Mouse (Mus musculus): Measurements from ENCODE around the gene Adamts16. TPM values are rescaled to one million over a fixed set of nuclear protein-coding genes. Genes with fewer than 3 reads are reported as not detected.

Adamts16 gene
- polyA plus RNA-seq, 1 experiment from 2014 or later, result 2.0 TPM

DNA sequence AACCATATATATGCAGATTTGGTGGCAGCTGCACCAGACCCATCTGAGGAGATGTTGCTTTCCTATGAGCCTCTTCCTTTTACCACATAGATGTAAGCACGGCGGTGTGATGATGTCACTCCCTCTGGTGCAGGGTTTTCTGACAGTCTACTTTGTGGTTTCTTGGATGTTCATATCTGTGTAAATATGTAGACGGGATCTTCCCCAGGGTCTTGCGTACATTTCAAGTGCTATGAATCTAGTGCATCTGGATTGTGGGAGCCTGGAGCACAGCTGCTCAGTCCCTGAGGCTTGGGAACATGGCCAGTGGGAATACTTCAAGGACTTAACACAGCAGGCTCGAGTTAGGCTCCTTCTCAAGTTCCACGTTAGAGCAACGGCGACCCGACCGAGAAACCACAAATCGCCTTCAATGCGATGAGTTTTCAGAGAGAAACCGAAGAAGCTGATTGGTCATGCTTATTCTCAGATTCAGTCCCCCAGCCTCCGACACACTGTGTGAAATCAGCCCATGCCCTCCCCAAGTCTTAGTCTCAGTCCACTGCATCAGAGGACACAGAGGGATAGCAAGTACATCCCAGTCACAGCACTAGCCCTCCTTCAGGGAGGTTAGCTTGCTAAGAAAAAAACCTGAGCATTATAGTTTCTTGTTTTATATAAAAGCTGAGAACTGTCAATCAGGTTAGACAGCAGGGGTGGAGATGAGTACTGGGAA lies 95.2 kb downstream of the Adamts16 start:
- Histone ChIP-seq H3K4me2 (no peak overlapping the region), H3K9ac (no peak overlapping the region)

GRCm38 (mm10) chr13:70744416-70745038 lies 97.1 kb downstream of the Adamts16 start:
- no peaks in the 10 kb centered on the region for H3K27me3 ChIP-seq
- ATAC-seq (ENCODE audit: insufficient number of reproducible peaks, low FRiP score, low TSS enrichment, low read depth), result no peak
- no peak overlapping the region for H3K4me3 ChIP-seq
- H3K9ac ChIP-seq, result no peak overlapping the region
- H3K27ac ChIP-seq, result no peak overlapping the region
- peaks cover 13% of the 10 kb centered on the region for H3K4me1 ChIP-seq
- 56% methylated on average over 5 of the region's 5 CpGs for WGBS
- no peaks in the 10 kb centered on the region for H3K36me3 ChIP-seq
- H3K9me3 ChIP-seq, result no peaks in the 10 kb centered on the region
- H3K4me2 ChIP-seq, result no peak overlapping the region

More for the DNA sequence above, 95.2 kb downstream of the Adamts16 start:
- no peaks in the 10 kb centered on the region for H3K27me3 ChIP-seq
- no peak overlapping the region for H3K27ac ChIP-seq
- H3K36me3 ChIP-seq, result no peaks in the 10 kb centered on the region
- H3K4me3 ChIP-seq, result no peak overlapping the region
- ATAC-seq (ENCODE audit: insufficient number of reproducible peaks, low FRiP score, low TSS enrichment, low read depth), result no peak
- peaks cover 2% of the 10 kb centered on the region; the same call in 1 of the 2 replicates for H3K4me1 ChIP-seq
- H3K9me3 ChIP-seq, result no peaks in the 10 kb centered on the region
- WGBS, result 54% methylated on average over 14 of the region's 14 CpGs

GRCm38 (mm10) chr13:70742693-70743092 lies 98.9 kb downstream of the Adamts16 start:
- Histone ChIP-seq H3K9ac (no peak overlapping the region), H3K27me3 (no peaks in the 10 kb centered on the region), H3K27ac (no peak overlapping the region), H3K9me3 (no peaks in the 10 kb centered on the region), H3K4me3 (no peak overlapping the region), H3K36me3 (no peaks in the 10 kb centered on the region), H3K4me2 (no peak overlapping the region), H3K4me1 (peaks cover 13% of the 10 kb centered on the region)
- no peak for ATAC-seq (ENCODE audit: insufficient number of reproducible peaks, low FRiP score, low TSS enrichment, low read depth)
- WGBS, result 83% methylated on average over 4 of the region's 4 CpGs

DNA sequence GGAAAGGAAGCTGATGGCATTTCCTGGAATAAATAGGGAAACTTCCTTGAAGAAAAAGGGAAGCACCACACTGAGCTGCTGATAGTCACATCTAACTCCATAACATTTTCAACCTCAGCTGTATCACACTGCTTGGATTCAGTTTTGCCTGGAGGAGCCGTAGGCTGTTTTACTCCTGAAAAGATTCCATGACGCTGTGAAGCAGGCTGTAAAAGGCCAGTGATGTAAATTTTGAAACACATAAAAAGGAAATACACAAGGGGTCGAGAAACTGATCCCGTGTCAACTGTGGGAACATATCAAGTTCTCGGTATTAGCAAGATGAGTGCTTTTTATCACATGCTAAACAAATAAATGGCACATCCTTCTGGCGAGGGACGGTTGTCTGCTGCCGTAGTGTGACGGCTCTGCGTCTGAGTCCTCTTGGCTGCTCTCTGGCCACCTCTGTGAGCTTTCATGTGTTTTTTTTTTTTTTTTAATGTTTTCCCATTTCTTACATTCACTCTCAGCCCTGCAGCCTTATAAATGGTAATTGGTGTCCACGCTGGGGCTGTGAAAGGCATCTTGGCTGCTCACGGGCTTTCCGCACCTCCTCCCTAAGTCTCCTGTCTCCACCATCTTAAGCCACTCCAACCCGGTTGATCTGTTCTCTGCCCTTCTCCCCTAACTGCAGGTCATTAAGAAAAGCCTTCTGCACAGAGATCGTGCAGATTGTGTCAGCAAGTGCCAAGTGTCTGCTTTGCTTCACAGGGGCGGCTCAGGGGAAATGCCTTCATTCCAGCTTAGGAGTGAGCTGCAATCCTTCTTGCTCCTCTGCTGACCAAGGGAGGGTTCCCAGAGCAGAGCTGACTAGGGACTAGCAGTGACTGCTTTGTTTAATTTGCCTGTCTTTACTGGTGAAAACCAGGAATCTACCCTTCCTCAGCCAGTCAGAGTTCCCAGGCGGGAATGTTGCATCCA lies 101.0 kb downstream of the Adamts16 start:
- 0 out of 2 replicates have a peak overlapping the region, but pooled peaks have one; percentile 5 for H3K4me2 ChIP-seq
- no peaks in the 10 kb centered on the region for H3K36me3 ChIP-seq
- no peaks in the 10 kb centered on the region for H3K27me3 ChIP-seq
- H3K9me3 ChIP-seq, result no peaks in the 10 kb centered on the region
- WGBS, result 21% methylated on average over 17 of the region's 17 CpGs
- no peak overlapping the region for H3K4me3 ChIP-seq
- H3K9ac ChIP-seq, result no peak overlapping the region
- H3K27ac ChIP-seq, result peak overlapping the region; percentile 17; the same call in 1 of the 2 replicates
- peak; percentile 74 for ATAC-seq (ENCODE audit: insufficient number of reproducible peaks, low FRiP score, low TSS enrichment, low read depth)
- peaks cover 26% of the 10 kb centered on the region for H3K4me1 ChIP-seq

DNA sequence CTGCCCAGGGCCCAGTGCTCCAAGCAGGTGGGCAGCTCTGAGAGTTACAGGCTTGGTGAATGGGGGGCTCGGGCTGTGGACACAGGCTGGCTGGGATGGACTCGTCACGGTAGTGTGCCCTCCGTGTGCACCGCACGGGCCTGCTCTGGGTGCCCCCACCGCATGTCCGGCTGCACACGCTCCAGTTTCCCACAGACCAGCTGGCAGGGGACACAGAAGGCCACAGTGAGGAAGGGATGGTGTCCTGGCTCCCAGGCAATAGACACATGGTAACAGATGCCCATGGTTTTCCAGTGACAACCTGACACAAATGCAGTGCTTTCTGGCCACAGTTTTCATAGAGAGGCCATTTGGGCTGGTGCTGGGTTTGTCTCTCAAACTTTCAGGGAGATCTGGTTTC lies 102.8 kb downstream of the Adamts16 start:
- Histone ChIP-seq H3K4me2 (no peak overlapping the region), H3K4me3 (no peak overlapping the region), H3K36me3 (no peaks in the 10 kb centered on the region), H3K4me1 (peaks cover 32% of the 10 kb centered on the region), H3K27me3 (no peaks in the 10 kb centered on the region), H3K9ac (no peak overlapping the region), H3K27ac (no peak overlapping the region), H3K9me3 (no peaks in the 10 kb centered on the region)
- WGBS, result 94% methylated on average over 9 of the region's 9 CpGs
- ATAC-seq (ENCODE audit: insufficient number of reproducible peaks, low FRiP score, low TSS enrichment, low read depth), result no peak

- WGBS, result 42% methylated on average over 4 of the region's 4 CpGs
- no peak overlapping the region for H3K27ac ChIP-seq
- H3K9ac ChIP-seq, result no peak overlapping the region
- H3K9me3 ChIP-seq, result no peaks in the 10 kb centered on the region
- H3K4me2 ChIP-seq, result no peak overlapping the region
- H3K4me3 ChIP-seq, result no peak overlapping the region
- no peaks in the 10 kb centered on the region for H3K27me3 ChIP-seq
- no peak for ATAC-seq (ENCODE audit: insufficient number of reproducible peaks, low FRiP score, low TSS enrichment, low read depth)
- H3K4me1 ChIP-seq, result peaks cover 37% of the 10 kb centered on the region
- H3K36me3 ChIP-seq, result no peaks in the 10 kb centered on the region
These were observed 105.2 kb downstream of the Adamts16 start for GRCm38 (mm10) chr13:70736409-70736808.

DNA sequence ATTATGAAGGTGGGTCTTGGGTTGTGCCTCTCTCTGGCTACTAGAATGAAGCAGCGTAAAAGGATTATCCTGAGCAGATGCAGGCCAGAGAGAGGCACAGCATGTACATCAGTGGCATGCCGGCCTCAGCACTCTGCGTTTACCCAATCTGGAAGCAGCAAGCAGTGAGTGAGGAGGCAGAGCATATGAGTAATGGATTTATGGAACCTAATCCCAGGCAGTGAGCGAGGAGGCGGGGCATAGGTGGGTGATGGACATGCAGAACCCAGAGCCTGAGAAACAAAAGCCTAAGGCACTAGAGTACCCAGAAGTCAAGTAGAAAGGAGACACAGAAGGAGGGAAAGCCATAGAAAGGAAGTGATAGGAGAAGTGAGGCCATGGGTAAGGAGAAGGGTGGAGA lies 107.0 kb downstream of the Adamts16 start:
- peaks cover 32% of the 10 kb centered on the region for H3K4me1 ChIP-seq
- 71% methylated on average over 5 of the region's 5 CpGs for WGBS
- no peak overlapping the region for H3K4me2 ChIP-seq
- no peaks in the 10 kb centered on the region for H3K27me3 ChIP-seq
- no peak overlapping the region for H3K9ac ChIP-seq
- no peak for ATAC-seq (ENCODE audit: insufficient number of reproducible peaks, low FRiP score, low TSS enrichment, low read depth)
- no peak overlapping the region for H3K27ac ChIP-seq
- H3K36me3 ChIP-seq, result no peaks in the 10 kb centered on the region
- H3K4me3 ChIP-seq, result no peak overlapping the region
- H3K9me3 ChIP-seq, result no peaks in the 10 kb centered on the region

DNA sequence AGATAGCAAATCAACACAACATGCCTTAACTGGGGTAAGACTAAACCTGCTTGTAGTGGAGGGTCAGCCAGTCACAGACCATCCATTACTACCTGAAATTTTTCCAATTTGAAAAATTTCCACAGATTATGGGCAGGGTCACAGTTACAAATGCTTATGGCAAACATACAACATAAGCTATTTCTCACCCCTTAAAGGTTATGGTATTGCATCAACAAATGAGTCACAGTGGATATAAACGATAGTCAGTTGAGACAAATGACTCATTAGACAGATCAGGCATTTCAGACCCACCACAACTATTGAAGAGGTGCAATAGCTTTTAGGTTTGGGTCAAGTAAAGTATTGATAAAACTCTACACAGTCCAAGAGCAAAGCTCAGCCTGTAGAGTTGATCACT lies 107.7 kb downstream of the Adamts16 start:
- Histone ChIP-seq H3K9ac (no peak overlapping the region), H3K27me3 (no peaks in the 10 kb centered on the region), H3K27ac (no peak overlapping the region), H3K36me3 (no peaks in the 10 kb centered on the region), H3K4me3 (no peak overlapping the region), H3K4me2 (no peak overlapping the region), H3K9me3 (no peaks in the 10 kb centered on the region), H3K4me1 (peaks cover 32% of the 10 kb centered on the region)
- 80% methylated on average over 1 of the region's 1 CpGs for WGBS
- ATAC-seq (ENCODE audit: insufficient number of reproducible peaks, low FRiP score, low TSS enrichment, low read depth), result no peak

DNA sequence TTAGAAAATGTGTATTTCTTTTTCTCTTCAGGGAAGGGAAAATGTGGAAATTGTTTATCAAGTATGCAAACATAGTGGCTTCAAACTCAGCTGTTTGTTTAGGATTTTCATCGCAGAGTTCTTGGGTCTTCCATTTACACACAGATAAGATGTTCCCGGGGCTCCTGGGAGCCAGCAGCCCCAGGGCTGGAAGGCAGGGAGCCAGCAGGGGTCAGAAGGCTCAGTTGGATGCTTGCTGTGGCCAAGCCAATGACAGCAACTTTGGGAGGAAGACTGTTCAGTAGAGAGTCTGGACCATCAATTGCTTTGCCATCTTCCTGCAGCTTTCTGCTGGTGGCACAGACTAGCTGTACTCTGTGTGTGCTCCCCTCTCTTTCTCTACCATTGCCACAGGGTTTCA lies 108.4 kb downstream of the Adamts16 start:
- H3K4me2 ChIP-seq, result no peak overlapping the region
- H3K9ac ChIP-seq, result no peak overlapping the region
- H3K4me3 ChIP-seq, result no peak overlapping the region
- no peaks in the 10 kb centered on the region for H3K36me3 ChIP-seq
- 69% methylated on average over 2 of the region's 2 CpGs for WGBS
- H3K4me1 ChIP-seq, result peaks cover 32% of the 10 kb centered on the region
- H3K27me3 ChIP-seq, result no peaks in the 10 kb centered on the region
- ATAC-seq (ENCODE audit: insufficient number of reproducible peaks, low FRiP score, low TSS enrichment, low read depth), result no peak
- no peaks in the 10 kb centered on the region for H3K9me3 ChIP-seq
- H3K27ac ChIP-seq, result no peak overlapping the region

DNA sequence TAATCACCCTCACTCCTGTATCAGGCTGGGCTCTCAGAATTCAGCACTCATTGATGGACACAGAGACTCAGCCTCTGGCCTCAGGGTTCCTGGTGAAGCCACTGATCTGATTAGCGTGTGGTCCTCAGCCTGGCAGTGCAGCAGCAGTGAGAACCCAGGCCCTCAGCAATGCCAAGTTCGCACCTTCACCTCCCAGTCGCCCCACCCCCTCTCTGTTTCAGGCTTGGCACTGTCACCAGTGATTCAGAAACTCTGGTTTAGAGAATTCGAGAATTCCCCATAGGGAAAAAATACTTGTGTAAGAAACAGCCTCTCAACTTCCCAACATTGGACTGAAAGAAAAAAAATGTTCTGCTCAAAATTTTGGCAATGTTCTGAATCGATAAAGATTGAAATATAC lies 108.8 kb downstream of the Adamts16 start:
- no peak for ATAC-seq (ENCODE audit: insufficient number of reproducible peaks, low FRiP score, low TSS enrichment, low read depth)
- 71% methylated on average over 5 of the region's 5 CpGs for WGBS
- H3K4me3 ChIP-seq, result no peak overlapping the region
- H3K4me1 ChIP-seq, result peaks cover 32% of the 10 kb centered on the region
- H3K36me3 ChIP-seq, result no peaks in the 10 kb centered on the region
- H3K9ac ChIP-seq, result no peak overlapping the region
- no peaks in the 10 kb centered on the region for H3K9me3 ChIP-seq
- no peaks in the 10 kb centered on the region for H3K27me3 ChIP-seq
- H3K27ac ChIP-seq, result no peak overlapping the region
- no peak overlapping the region for H3K4me2 ChIP-seq

DNA sequence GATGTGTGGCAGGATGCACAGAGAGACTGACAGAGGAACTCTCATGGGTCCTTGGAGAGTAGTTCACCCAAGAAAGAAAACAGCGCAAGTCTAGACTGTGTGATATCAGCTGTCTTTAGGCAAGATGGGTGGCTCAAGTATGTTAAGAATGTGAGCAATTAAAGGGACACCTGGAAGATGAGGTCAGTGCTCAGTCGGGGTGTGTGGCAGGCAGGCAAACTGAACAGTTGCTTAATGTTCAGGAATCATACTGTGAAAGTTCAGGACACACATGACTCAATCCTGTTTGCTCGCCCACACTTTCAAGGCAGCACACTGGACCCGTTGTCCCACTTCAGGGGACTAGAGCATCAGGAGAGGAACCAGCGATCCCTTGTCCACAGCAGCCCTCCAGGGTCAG lies 110.3 kb downstream of the Adamts16 start:
- no peak for ATAC-seq (ENCODE audit: insufficient number of reproducible peaks, low FRiP score, low TSS enrichment, low read depth)
- Histone ChIP-seq H3K4me3 (no peak overlapping the region), H3K9me3 (no peaks in the 10 kb centered on the region), H3K4me1 (peaks cover 25% of the 10 kb centered on the region), H3K27me3 (no peaks in the 10 kb centered on the region), H3K4me2 (no peak overlapping the region), H3K9ac (no peak overlapping the region), H3K27ac (no peak overlapping the region), H3K36me3 (no peaks in the 10 kb centered on the region)
- WGBS, result 47% methylated on average over 5 of the region's 5 CpGs

DNA sequence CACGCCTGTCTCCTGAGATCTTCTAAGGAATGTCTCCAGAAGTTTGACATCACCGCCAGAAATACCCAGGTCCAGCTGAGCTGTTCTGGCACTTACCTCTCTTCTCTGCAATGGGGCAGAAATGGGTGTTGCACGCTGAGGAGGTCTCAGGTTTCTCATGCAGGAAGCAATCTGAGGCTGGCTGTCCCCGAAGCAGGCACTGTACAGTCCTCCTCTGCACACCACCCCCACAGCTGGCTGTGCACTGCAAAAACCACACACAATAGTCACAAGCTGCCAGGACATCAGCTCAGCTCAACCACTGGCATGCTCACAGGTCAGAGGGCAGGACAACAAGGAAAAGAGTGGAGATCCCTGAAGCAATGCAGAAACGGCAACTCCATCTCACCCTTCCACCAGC lies 111.6 kb downstream of the Adamts16 start:
- ATAC-seq (ENCODE audit: insufficient number of reproducible peaks, low FRiP score, low TSS enrichment, low read depth), result no peak
- H3K4me1 ChIP-seq, result peaks cover 14% of the 10 kb centered on the region
- no peak overlapping the region for H3K4me2 ChIP-seq
- H3K9ac ChIP-seq, result no peak overlapping the region
- H3K27me3 ChIP-seq, result no peaks in the 10 kb centered on the region
- 44% methylated on average over 5 of the region's 5 CpGs for WGBS
- H3K4me3 ChIP-seq, result no peak overlapping the region
- no peak overlapping the region for H3K27ac ChIP-seq
- H3K36me3 ChIP-seq, result no peaks in the 10 kb centered on the region
- no peaks in the 10 kb centered on the region for H3K9me3 ChIP-seq
